Mouse (Mus musculus) E14TG2a.4 (cell line): Measurements from ENCODE around the gene Fam167b.
"Not testable (repeated sequence)": the region's sequence is repeated elsewhere in the genome, so short reads cannot be mapped to it uniquely, and the experiment has no call there.

Source experiments
- H3K27me3 ChIP-seq: 2 replicates; pipeline ENCODE4 v1.6.1; 2014; ENCODE audit warnings: low read length, control low read depth; ENCODE audit not compliant: insufficient read depth
- H3K36me3 ChIP-seq: 2 replicates; pipeline ENCODE4 v1.6.1; 2014; ENCODE audit warnings: low read length, control low read depth; ENCODE audit not compliant: insufficient read depth
- H3K4me1 ChIP-seq: replicated peaks from 2 replicates; pipeline ENCODE4 v1.6.1; 2014; ENCODE audit warnings: low read depth, low read length, control low read depth
- H3K4me3 ChIP-seq: replicated peaks from 2 replicates; pipeline ENCODE4 v1.5.1; 2014; ENCODE audit warnings: mild to moderate bottlenecking, low read length
- H3K9me3 ChIP-seq: 2 replicates; pipeline ENCODE4 v1.6.1; 2014; ENCODE audit warnings: low read length, control low read depth
- CTCF ChIP-seq: conservative IDR thresholded peaks from 2 replicates; pipeline ENCODE4 v1.5.1; 2014; ENCODE audit warnings: low read length
- NANOG ChIP-seq: IDR thresholded peaks from 2 replicates; pipeline ENCODE4 v1.6.1; 2014; ENCODE audit warnings: borderline replicate concordance, low read length, mixed read lengths
- POU5F1 ChIP-seq: IDR thresholded peaks from 2 replicates; pipeline ENCODE4 v1.6.1; 2014; ENCODE audit warnings: low read length, borderline replicate concordance

Gene Fam167b

GRCm38 (mm10) chr4:129549306-129549705, 29.0 kb downstream of the Fam167b start:
- no peaks in the 10 kb centered on the region for H3K9me3 ChIP-seq
- H3K4me3 ChIP-seq: no peak overlapping the region
- H3K4me1 ChIP-seq: peaks cover 37% of the 10 kb centered on the region
- H3K36me3 ChIP-seq: peaks cover 50% of the 10 kb centered on the region
- H3K27me3 ChIP-seq: no peaks in the 10 kb centered on the region
- peak; percentile 89 for TF ChIP-seq CTCF
- no peak for TF ChIP-seq NANOG

- H3K27me3 ChIP-seq, H3K4me3 ChIP-seq, H3K9me3 ChIP-seq: not testable (repeated sequence)
- peaks cover 39% of the 10 kb centered on the region for H3K36me3 ChIP-seq
- peaks cover 37% of the 10 kb centered on the region for H3K4me1 ChIP-seq
Observed at GRCm38 (mm10) chr4:129547631-129548030, 30.7 kb downstream of the Fam167b start.

GRCm38 (mm10) chr4:129544106-129544505, 34.2 kb downstream of the Fam167b start:
- TF ChIP-seq CTCF: no peak
- TF ChIP-seq POU5F1: no peak
- TF ChIP-seq NANOG: no peak
- Histone ChIP-seq H3K4me1 (peaks cover 45% of the 10 kb centered on the region), H3K9me3 (no peaks in the 10 kb centered on the region), H3K4me3 (peak overlapping the region; percentile 59), H3K36me3 (peaks cover 28% of the 10 kb centered on the region), H3K27me3 (no peaks in the 10 kb centered on the region)

GRCm38 (mm10) chr4:129542592-129543141, 35.7 kb downstream of the Fam167b start, which contains the start of gene Hdac1:
Hdac1 (minus strand) TSS chr4:129542713.
- no peaks in the 10 kb centered on the region for H3K27me3 ChIP-seq
- peaks cover 33% of the 10 kb centered on the region for H3K36me3 ChIP-seq
- no peak for TF ChIP-seq CTCF
- no peak for TF ChIP-seq NANOG
- TF ChIP-seq POU5F1: no peak
- H3K4me3 ChIP-seq: peak within 1 kb of the TSS; percentile 95
- peaks cover 59% of the 10 kb centered on the region for H3K4me1 ChIP-seq
- H3K9me3 ChIP-seq: no peaks in the 10 kb centered on the region

GRCm38 (mm10) chr4:129541868-129542591, 36.3 kb downstream of the Fam167b start:
- TF ChIP-seq POU5F1: no peak
- TF ChIP-seq CTCF: peak; percentile 25; the same call in 1 of the 2 replicates
- no peak for TF ChIP-seq NANOG
- no peaks in the 10 kb centered on the region for H3K9me3 ChIP-seq
- H3K4me1 ChIP-seq: peaks cover 63% of the 10 kb centered on the region
- H3K36me3 ChIP-seq: peaks cover 39% of the 10 kb centered on the region
- H3K4me3 ChIP-seq: peak overlapping the region; percentile 95
- no peaks in the 10 kb centered on the region for H3K27me3 ChIP-seq

GRCm38 (mm10) chr4:129540012-129540411, 38.3 kb downstream of the Fam167b start:
- no peak overlapping the region; the same call in 1 of the 2 replicates for H3K4me3 ChIP-seq
- H3K4me1 ChIP-seq: peaks cover 71% of the 10 kb centered on the region
- TF ChIP-seq POU5F1 (no peak), CTCF (peak; percentile 72), NANOG (no peak)
- peaks cover 57% of the 10 kb centered on the region for H3K36me3 ChIP-seq
- H3K27me3 ChIP-seq: no peaks in the 10 kb centered on the region
- no peaks in the 10 kb centered on the region for H3K9me3 ChIP-seq

- Histone ChIP-seq H3K4me1 (peaks cover 30% of the 10 kb centered on the region), H3K36me3 (peaks cover 79% of the 10 kb centered on the region)
- not testable (repeated sequence) for H3K9me3 ChIP-seq, H3K4me3 ChIP-seq, H3K27me3 ChIP-seq
Observed at GRCm38 (mm10) chr4:129528901-129529300, 49.4 kb downstream of the Fam167b start.
